ENCODE assay signal across 26 mouse cellular contexts in the genomic region with DNA sequence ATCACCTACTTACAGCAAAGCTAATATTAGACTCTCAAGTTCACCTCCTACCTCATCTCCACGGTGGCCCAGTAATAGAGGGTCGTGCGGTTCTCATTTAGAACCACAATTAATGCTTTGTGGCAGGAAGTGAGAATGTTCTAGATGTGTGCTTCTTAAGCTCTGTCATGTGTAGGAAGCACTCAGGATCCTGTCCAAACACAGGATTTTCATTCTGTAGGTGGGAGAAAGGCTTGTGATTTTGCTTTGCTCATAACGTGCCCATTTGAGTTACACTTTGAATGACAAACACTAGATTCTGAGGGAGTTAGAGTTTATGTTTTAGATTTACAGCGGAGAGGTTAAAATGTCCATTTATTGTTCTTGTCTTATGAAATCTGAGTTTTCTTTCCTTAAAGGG.
"Had no signal": no experiment of that assay in that cellular context is flagged by ENCODE, and none has a peak within 500 bp of the region (broad histone marks: within the 10 kb centered on the region; RNA-seq: fewer than 3 reads in every experiment).

No protein-coding gene starts in this region.

- H3K36me3 ChIP-seq: heart, embryonic 10.5 days; heart, embryonic 12.5 days; hindbrain, embryonic 10.5 days; hindbrain, embryonic 12.5 days; intestine, embryonic 15.5 days; limb, embryonic 10.5 days; limb, embryonic 12.5 days had no signal

- ATAC-seq: hindbrain, embryonic 16.5 days; inflammation-experienced regulatory T-cells, adult 6 months; intestine, embryonic 15.5 days; intestine, postnatal 0 days had no signal

- H3K4me1 ChIP-seq: hindbrain, embryonic 12.5 days; intestine, embryonic 15.5 days; limb, embryonic 10.5 days had no signal

- H3K4me2 ChIP-seq: heart, embryonic 12.5 days; hindbrain, embryonic 12.5 days; hindbrain, embryonic 14.5 days; intestine, embryonic 15.5 days; limb, embryonic 12.5 days; liver, embryonic 11.5 days had no signal

- H3K9me3 ChIP-seq: heart, embryonic 10.5 days; heart, embryonic 12.5 days; hindbrain, embryonic 10.5 days; hindbrain, embryonic 12.5 days; intestine, embryonic 15.5 days; limb, embryonic 10.5 days; limb, embryonic 12.5 days had no signal

- H3K9ac ChIP-seq: heart, embryonic 12.5 days; hindbrain, embryonic 12.5 days; hindbrain, embryonic 14.5 days; intestine, embryonic 15.5 days; limb, embryonic 12.5 days had no signal

- H3K27ac ChIP-seq: gastrocnemius, adult 2 months; heart, embryonic 10.5 days; hindbrain, embryonic 10.5 days; hindbrain, embryonic 12.5 days; hindbrain, embryonic 14.5 days; intestine, embryonic 15.5 days; layer of hippocampus, adult 2 months; left cerebral cortex, adult 2 months; limb, embryonic 10.5 days; limb, embryonic 12.5 days had no signal

- H3K27me3 ChIP-seq: heart, embryonic 12.5 days; hindbrain, embryonic 12.5 days; intestine, embryonic 15.5 days; limb, embryonic 12.5 days had no signal

- DNase-seq: gastrocnemius, adult 2 months; gastrocnemius, postnatal 10 days; gastrocnemius, postnatal 25 days; heart, adult 18-20 months; heart, postnatal 10 days; heart, postnatal 4 days; kidney, adult 18-20 months; kidney, adult 8-10 months; kidney, postnatal 10 days; kidney, postnatal 25 days; kidney, postnatal 4 days; liver had no signal

- H3K4me3 ChIP-seq: gastrocnemius, adult 2 months; heart, embryonic 10.5 days; heart, embryonic 12.5 days; hindbrain, embryonic 10.5 days; hindbrain, embryonic 12.5 days; intestine, embryonic 15.5 days; layer of hippocampus, adult 2 months; left cerebral cortex, adult 2 months; limb, embryonic 10.5 days; limb, embryonic 12.5 days had no signal
